Mouse (Mus musculus): ENCODE data around the gene Shisa9.
A peak's percentile ranks its signal among the peaks of the same experiment; 100 is the strongest.
"Not testable (repeated sequence)": the region's sequence is repeated elsewhere in the genome, so short reads cannot be mapped to it uniquely, and the experiment has no call there.

Gene Shisa9

GRCm38 (mm10) chr16:11983616-11984270, at the start of gene Shisa9:
Gene Shisa9 (plus strand): TSS chr16:11984113.
- peak; percentile 3 for DNase-seq

DNA sequence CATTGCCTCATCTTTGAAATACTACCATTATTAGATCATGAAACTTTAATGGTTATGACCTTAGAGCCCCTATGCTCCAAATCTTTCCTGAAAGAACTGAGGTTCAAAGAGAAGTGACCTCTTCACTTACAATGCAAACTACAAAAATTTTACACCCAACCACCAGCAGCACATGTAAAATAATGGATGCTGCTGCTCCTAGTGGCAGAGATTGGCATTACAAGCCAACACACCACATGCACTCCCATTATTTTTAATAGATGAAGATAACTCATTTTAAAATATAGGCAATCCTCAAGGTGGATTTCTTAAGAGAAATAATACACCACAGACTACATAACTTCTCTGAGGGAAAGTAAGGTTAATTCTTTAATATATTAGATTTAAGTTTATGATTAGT, 43.4 kb upstream of the Shisa9 start:
- peak; percentile 85 for DNase-seq

GRCm38 (mm10) chr16:11960691-11961090, 23.2 kb upstream of the Shisa9 start:
- no peak for DNase-seq

- DNase-seq, result no peak
Measured at GRCm38 (mm10) chr16:11966041-11966440, 17.9 kb upstream of the Shisa9 start.

DNA sequence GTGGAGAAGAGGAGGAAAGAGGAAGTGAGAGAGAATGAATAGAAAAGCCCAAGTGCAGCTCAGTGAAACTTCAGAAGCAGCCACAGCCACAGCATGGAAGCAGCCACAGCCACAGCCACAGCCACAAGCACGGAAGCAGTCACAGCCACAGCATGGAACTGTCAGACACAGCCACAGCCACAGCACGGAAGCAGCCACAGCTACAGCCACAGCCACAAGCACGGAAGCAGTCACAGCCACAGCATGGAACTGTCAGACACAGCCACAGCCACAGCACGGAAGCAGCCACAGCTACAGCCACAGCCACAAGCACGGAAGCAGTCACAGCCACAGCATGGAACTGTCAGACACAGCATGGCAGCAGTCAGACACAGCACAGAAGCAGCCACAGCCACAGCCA, 17.1 kb upstream of the Shisa9 start:
- DNase-seq, result not testable (repeated sequence)

- DNase-seq, result no peak
Measured at GRCm38 (mm10) chr16:11967579-11967978, 16.3 kb upstream of the Shisa9 start.

DNA sequence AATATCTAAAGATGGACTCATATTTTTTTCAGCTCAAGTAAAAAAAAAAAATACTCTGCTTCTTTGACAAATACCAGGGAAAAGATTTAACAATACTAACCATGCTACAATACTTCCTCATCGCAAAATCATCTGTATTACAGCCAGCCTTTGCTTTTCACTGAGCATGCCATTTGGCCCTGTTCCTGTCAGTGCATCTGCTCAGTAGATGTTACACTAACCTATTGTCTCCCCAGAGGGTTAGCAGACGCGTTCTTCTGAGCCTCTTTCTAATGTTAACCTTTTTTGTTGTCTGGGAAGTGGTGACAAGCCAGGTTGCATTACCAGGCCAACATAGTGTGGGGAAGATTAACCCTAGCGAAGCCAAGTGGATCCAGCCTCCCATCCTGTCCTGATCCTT, 10.2 kb upstream of the Shisa9 start:
- no peak for DNase-seq

DNA sequence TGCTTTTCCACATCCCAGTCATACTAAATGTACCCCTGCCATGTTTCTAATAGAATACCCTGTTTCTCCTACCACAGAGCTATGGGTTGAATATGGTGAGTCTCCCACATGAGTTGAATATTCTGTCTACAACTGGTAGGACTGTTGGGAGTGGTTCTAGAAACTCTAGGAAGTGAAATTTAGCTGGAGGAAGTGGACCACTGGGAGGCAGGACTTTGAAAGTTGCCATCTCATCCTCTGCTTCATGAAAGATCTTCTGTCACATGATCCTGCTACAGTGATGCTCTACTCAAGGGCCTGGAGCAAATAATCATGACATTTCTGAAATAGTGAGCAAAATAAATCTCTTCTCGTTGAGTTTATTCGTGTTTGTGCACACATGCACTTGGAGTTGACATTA, 7.2 kb upstream of the Shisa9 start:
- no peak for DNase-seq

- DNase-seq, result peak; percentile 51
Measured at GRCm38 (mm10) chr16:11980764-11981163, 3.1 kb upstream of the Shisa9 start.

DNA sequence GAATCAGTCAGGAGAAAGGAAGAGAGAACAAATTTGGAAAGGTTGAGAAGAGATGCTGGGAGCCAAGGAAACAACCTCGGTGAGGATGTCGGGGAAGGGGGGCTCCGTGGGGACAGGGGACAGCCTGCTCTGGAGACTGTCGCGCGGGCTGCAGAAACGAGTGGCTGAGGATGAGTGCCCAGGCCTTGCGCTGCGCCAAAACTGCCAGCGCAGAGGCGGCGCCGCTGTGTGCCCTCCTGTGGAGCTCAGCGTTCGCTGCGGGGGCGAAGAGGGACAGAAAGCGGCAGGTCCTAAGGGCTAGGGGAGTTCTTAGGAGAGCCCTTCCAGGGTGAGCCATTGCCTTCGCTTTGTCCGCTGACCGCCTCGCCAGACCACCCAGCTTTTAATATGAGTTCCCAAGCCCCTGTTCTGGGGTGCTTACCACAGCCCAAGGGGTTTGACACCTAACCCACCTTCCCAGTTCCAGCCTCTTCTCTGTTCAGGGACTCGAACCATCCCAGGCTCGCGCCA, 752 bp upstream of the Shisa9 start:
- no peak for DNase-seq

GRCm38 (mm10) chr16:11984271-11984791, 418 bp downstream of the Shisa9 start:
- DNase-seq, result no peak

GRCm38 (mm10) chr16:11987056-11987455, 3.1 kb downstream of the Shisa9 start:
- DNase-seq, result no peak

GRCm38 (mm10) chr16:12005177-12005576, 21.3 kb downstream of the Shisa9 start:
- no peak for DNase-seq

DNA sequence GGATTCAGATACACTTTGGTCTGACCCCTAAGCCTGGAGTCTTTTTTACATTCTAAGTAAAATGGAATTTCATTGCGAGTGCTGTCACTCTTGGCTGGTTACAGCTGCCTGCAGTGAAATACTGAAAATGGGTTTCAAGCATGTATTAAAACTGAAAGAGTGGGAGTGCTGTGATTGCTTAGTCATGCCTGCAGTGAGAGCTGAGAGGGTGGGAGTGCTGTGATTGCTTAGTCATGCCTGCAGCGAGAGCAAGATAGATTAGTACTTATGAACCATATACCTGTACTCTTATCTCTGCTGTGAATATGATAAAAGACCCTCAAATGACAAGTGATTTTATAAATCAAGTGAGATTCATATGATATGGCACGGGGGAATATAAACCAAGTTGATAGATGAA, 26.2 kb downstream of the Shisa9 start:
- no peak for DNase-seq

DNA sequence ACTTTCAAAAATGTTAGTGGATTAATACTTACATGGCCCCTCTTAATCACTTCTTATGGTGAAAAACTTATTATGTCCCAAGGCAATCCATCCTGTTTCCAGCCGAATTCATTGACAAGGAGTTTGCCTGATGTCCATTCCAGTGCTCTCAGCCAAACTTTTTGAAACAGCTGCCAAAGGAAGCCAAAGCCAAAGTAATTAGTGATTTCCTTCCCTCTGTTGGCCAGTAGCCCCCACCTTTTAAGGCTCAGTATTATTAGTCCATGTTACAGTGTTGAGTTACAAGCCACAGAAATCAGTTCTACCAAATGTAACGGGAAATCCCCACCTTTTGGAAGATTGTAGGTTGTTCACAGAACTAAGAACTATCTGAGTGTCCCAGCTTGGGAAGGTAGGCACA, 28.8 kb downstream of the Shisa9 start:
- DNase-seq, result peak; percentile 36

DNA sequence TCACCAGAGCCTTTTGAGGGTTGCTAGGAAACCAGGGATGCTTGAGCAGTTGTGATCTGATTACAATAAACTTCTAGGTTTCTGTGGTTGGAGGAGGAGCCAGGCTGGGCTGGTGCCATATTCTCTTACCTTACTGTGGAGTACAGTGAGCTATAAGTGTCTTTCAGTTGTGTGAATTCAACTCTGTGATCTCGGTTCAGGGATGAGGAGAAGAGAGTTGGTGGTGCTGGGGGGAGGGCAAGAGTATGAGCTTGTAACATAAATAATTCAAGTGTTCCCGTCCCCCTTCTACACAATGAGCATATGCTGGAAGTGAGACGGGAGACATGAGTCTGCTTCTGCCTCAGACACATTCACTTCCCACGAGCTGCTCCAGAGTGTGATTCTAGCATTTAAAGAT, 30.6 kb downstream of the Shisa9 start:
- DNase-seq, result no peak

- peak; percentile 54 for DNase-seq
Measured at GRCm38 (mm10) chr16:12017921-12018618, 34.2 kb downstream of the Shisa9 start.

DNA sequence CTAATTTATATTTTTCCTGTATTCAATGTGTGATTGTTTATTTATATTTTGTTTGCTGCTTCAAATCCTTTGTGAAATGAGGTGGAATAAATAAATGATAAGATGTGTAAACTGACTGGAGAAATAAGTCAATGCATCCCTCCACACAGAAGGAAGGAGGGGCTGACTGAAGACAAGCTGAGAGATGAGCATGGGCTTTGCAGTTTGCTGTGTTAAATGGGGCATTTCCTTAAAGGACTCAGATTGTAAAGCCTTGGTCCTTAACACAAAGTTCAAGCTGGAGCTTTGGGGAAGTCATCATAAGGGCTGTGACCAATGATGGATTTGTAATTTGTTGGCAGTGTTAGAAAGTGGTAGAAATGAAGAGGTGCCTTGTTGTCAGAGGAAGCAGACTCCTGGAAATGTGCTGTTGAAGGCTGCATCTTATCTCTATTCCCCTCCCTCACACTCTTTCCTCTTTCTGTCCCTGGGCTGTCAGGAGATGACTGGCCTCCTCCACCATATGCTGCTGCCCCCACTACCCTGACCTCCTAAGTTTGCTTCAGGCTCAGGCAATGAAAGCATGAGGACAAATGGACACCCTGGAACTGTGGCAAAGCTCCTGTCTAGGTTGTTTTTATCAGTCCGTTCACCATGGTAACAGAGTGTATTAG, 36.3 kb downstream of the Shisa9 start:
- no peak for DNase-seq

DNA sequence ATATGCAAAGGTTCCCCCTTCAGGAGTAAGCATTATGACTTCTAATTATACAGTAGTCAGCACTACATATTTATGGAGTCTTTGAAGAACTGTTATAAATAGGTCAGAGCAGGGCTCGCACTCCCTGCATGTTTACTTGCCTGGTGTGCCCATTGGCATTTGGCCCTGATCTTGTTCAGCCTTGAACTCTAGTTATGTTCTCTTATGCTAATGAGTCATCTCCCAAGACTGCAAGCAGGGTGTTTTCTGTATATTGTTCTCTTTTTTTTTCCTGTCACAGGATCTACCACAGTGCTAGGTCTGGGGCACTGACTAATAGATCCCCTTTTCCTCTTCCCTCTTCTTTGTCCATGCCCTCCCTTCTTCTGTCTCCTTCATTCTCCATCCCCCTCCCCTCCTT, 48.5 kb downstream of the Shisa9 start:
- no peak for DNase-seq

DNA sequence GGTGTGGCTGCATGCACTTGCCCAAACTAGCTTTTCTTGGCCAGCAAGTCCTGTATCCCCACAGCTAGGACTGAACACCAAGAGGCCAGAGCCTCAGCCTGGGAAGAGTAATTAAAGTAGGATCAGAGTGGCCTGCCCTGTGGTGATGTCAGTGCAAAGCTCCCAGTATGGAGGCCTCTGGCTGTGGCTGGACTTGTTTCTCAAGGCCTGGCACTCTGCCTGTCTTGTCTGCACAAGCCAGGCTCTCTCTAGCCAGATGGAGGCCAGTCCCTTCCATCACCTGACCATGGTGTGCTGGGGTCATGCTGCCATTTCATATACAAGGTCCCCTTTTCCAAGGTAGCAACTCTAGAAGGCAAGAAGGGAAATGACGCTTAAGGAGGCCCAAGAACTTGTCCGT, 51.0 kb downstream of the Shisa9 start:
- no peak for DNase-seq

- DNase-seq, result no peak
Measured at GRCm38 (mm10) chr16:12035626-12036025, 51.7 kb downstream of the Shisa9 start.

DNA sequence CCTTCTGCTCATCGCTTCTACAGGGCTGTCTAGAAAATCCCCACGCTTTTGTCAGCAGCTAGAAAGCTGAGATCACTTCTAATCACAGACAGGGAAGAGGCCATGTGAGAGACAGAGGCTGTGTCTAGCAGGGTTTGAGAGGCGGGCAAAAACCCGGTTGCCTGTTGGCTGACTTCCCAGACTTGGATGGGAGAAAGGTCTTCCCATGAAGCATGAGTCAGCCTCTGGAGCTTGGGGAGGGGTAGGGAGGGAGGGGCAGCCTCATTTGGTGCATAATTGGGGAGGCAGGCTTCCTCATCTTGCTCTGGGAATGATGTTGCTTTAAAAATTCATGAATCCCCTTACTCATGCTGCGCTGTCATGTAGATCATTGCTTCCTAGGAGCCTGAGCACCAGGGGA, 57.0 kb downstream of the Shisa9 start:
- DNase-seq, result peak; percentile 9

- DNase-seq, result no peak
Measured at GRCm38 (mm10) chr16:12052051-12052450, 68.1 kb downstream of the Shisa9 start.

DNA sequence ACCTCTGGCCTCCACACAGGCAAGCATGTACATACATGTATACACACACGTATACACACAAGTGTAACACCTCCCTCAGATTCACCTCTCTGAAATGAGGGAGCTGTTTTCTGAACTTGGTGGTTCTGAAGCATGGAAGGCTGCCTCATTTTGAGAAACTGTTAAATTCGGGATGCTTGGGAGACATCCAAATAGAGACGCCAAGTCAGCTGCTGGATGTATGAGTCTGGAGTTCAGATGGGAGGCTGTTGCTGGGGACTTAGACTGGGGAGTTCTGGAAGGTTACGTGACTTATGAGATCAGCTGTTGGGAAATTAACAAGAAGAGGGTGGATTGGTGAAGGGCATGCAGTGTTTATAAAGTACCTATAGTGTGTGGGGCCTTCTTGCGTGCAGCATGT, 88.7 kb downstream of the Shisa9 start:
- DNase-seq, result no peak

All from lung, postnatal 36 days (tissue).